ENCODE assay signal across 32 mouse cellular contexts in the genomic region with DNA sequence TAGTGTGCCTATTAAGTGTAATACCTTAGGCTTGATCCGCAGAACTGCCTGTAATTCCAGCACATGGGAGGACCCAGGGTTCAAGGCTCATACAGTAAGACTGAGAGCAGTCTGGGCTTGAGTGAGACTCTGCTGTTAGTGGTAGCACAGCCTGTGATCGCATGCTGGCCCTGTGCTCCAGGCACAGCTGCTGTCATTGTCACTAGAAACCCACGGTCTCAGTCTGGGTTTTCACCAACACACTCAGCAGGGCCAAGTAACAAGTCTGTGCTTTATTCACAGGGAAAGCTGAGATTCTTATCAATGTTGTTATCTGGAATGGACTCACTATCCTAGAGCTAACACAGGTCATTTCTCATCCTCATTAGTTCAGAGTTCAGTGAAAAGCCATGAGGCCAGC. TPM values are rescaled to one million over a fixed set of nuclear protein-coding genes. Genes with fewer than 3 reads are reported as not detected.
A peak's percentile ranks its signal among the peaks of the same experiment; 100 is the strongest.
DNase-seq lines count a peak whose midpoint lies in the region; ATAC-seq lines count a peak whose summit lies in the region.
"Had no signal": no experiment of that assay in that cellular context is flagged by ENCODE, and none has a peak within 500 bp of the region (broad histone marks: within the 10 kb centered on the region; RNA-seq: fewer than 3 reads in every experiment).

No protein-coding gene starts in this region.

- H3K4me3 ChIP-seq in forebrain, embryonic 11.5 days (ENCODE audit: low read depth, low read length), result no peak overlapping the region
- H3K4me3 ChIP-seq: embryonic facial prominence, embryonic 10.5 days; embryonic facial prominence, embryonic 13.5 days; erythroblast, embryonic 14.5 days; forebrain, embryonic 13.5 days; gastrocnemius, adult 2 months; hindbrain, embryonic 12.5 days; hindbrain, embryonic 15.5 days had no signal

- no peak overlapping the region for H3K4me2 ChIP-seq in forebrain, embryonic 11.5 days (ENCODE audit: low read depth, low read length, severe bottlenecking)
- H3K4me2 ChIP-seq: embryonic facial prominence, embryonic 13.5 days; forebrain, embryonic 13.5 days; heart, embryonic 11.5 days; hindbrain, embryonic 12.5 days; hindbrain, embryonic 15.5 days had no signal

- H3K27ac ChIP-seq in forebrain, embryonic 11.5 days (ENCODE audit: low read depth, low read length), result no peak overlapping the region
- H3K27ac ChIP-seq: embryonic facial prominence, embryonic 10.5 days; embryonic facial prominence, embryonic 13.5 days; forebrain, embryonic 13.5 days; gastrocnemius, adult 2 months; hindbrain, embryonic 12.5 days; hindbrain, embryonic 15.5 days had no signal

- no peaks in the 10 kb centered on the region for H3K27me3 ChIP-seq in forebrain, embryonic 11.5 days (ENCODE audit: control insufficient read depth, insufficient read depth, low read length)
- H3K27me3 ChIP-seq: embryonic facial prominence, embryonic 13.5 days; forebrain, embryonic 13.5 days; hindbrain, embryonic 12.5 days; hindbrain, embryonic 15.5 days had no signal

- peak; percentile 28 to 54 for DNase-seq in layer of hippocampus, adult 18-20 months (ENCODE audit: low spot score in 2 of 2)
- no peak for DNase-seq in layer of hippocampus, postnatal 25 days (ENCODE audit: extremely low spot score in 1 of 2, low spot score in 1 of 2)
- peak; percentile 39 for DNase-seq in brain, adult 2 months (ENCODE audit: low read depth, low spot score)
- DNase-seq in layer of hippocampus, adult 9-11 months, result peak; percentile 53
- DNase-seq in layer of hippocampus, postnatal 36 days, result peak; percentile 18 to 35
- no peak for DNase-seq in forebrain, embryonic 11.5 days (ENCODE audit: low spot score)
- no peak for DNase-seq in left cerebral cortex, adult 8-10 months (ENCODE audit: low spot score in 2 of 2)
- no peak for DNase-seq in adrenal gland, adult 18-20 months (ENCODE audit: low spot score in 2 of 2)
- DNase-seq: adrenal gland, postnatal 10 days; adrenal gland, postnatal 36 days; cerebellum, adult 11-12 months; cerebellum, adult 8-10 months; cerebellum, postnatal 10 days; cerebellum, postnatal 36 days; embryo, embryonic 11 days; gastrocnemius, adult 2 months; gastrocnemius, postnatal 14 days; heart, adult 11 months had no signal

- ATAC-seq in forebrain, embryonic 11.5 days (replicated peaks; ENCODE audit: low FRiP score), result no peak
- ATAC-seq: activated CD4-positive, CD25-positive, alpha-beta regulatory T cell, adult 4 months; CD4-positive, CD25-positive, alpha-beta regulatory T cell, adult 4 months; forebrain, embryonic 13.5 days; forebrain, embryonic 16.5 days had no signal

- H3K36me3 ChIP-seq in forebrain, embryonic 11.5 days (ENCODE audit: control insufficient read depth, insufficient read depth, low read length), result no peaks in the 10 kb centered on the region

- no peaks in the 10 kb centered on the region for H3K4me1 ChIP-seq in forebrain, embryonic 11.5 days (replicated peaks; ENCODE audit: control insufficient read depth, insufficient read depth, low read length)
- H3K4me1 ChIP-seq: embryonic facial prominence, embryonic 10.5 days; forebrain, embryonic 13.5 days; hindbrain, embryonic 12.5 days had no signal

- no peak overlapping the region for H3K9ac ChIP-seq in forebrain, embryonic 11.5 days (ENCODE audit: low read length)
- H3K9ac ChIP-seq: embryonic facial prominence, embryonic 13.5 days; forebrain, embryonic 13.5 days; hindbrain, embryonic 12.5 days; hindbrain, embryonic 15.5 days had no signal

- no peaks in the 10 kb centered on the region; the same call in 1 of the 2 replicates for H3K9me3 ChIP-seq in forebrain, embryonic 11.5 days (ENCODE audit: control insufficient read depth, low read length)
- H3K9me3 ChIP-seq: embryonic facial prominence, embryonic 10.5 days; embryonic facial prominence, embryonic 13.5 days; hindbrain, embryonic 12.5 days; hindbrain, embryonic 15.5 days had no signal

- WGBS in forebrain, embryonic 11.5 days, result 81% methylated on average over 3 of the region's 3 CpGs

RNA-seq across cellular contexts. Expression of a gene that starts 18.5 kb away (rescaled TPM):
- 10 to 100 TPM; 26.4 to 29.7 TPM for total RNA-seq in layer of hippocampus, adult 18-20 months (2021)
- total RNA-seq in layer of hippocampus, postnatal 25 days (2021), result 10 to 100 TPM; 29.0 to 34.0 TPM
- 10 to 100 TPM; 29.6 to 30.2 TPM for total RNA-seq in layer of hippocampus, postnatal 36 days (2021)
- polyA plus RNA-seq in forebrain, embryonic 11.5 days (2014; fragmentation: Nextera tagmentation; extraction: Ambion mirVana), result 59.2 and 59.7 TPM in 2 replicates
- total RNA-seq in left cerebral cortex, adult 8-10 months (2022), result 10 to 100 TPM; 31.1 to 37.2 (median 33.9) TPM
- 10 to 100 TPM; 40.8 to 53.7 TPM for total RNA-seq in adrenal gland, adult 18-20 months (2021)

RNA-seq across cellular contexts. Expression of a gene that starts 28.8 kb away (rescaled TPM):
- total RNA-seq in layer of hippocampus, adult 18-20 months (2021), result 100 to 1,000 TPM; 123 to 127 TPM
- total RNA-seq in layer of hippocampus, postnatal 25 days (2021), result 100 to 1,000 TPM; 124 to 135 TPM
- 100 to 1,000 TPM; 122 to 134 TPM for total RNA-seq in layer of hippocampus, postnatal 36 days (2021)
- polyA plus RNA-seq in forebrain, embryonic 11.5 days (2014; fragmentation: Nextera tagmentation; extraction: Ambion mirVana), result 140 and 154 TPM in 2 replicates
- 100 to 1,000 TPM; 113 to 131 (median 118) TPM for total RNA-seq in left cerebral cortex, adult 8-10 months (2022)
- 100 to 1,000 TPM; 181 to 213 TPM for total RNA-seq in adrenal gland, adult 18-20 months (2021)

RNA-seq across cellular contexts. Expression of a gene that starts 36.9 kb away (rescaled TPM):
- 100 to 1,000 TPM; 130 to 153 TPM for total RNA-seq in layer of hippocampus, adult 18-20 months (2021)
- total RNA-seq in layer of hippocampus, postnatal 25 days (2021), result 100 to 1,000 TPM; 128 to 145 TPM
- 100 to 1,000 TPM; 135 to 146 TPM for total RNA-seq in layer of hippocampus, postnatal 36 days (2021)
- 0.35 and 0.53 TPM in 2 replicates for polyA plus RNA-seq in forebrain, embryonic 11.5 days (2014; fragmentation: Nextera tagmentation; extraction: Ambion mirVana)
- total RNA-seq in left cerebral cortex, adult 8-10 months (2022), result 10 to 100 TPM; 72.7 to 86.4 (median 80.4) TPM
- total RNA-seq in adrenal gland, adult 18-20 months (2021), result 1,000 to 10,000 TPM; 1,249 to 2,641 TPM

RNA-seq across cellular contexts. Expression of a gene that starts 48.9 kb away (rescaled TPM):
- 1 to 10 TPM; 5.0 to 8.7 TPM for total RNA-seq in layer of hippocampus, adult 18-20 months (2021)
- total RNA-seq in layer of hippocampus, postnatal 25 days (2021), result 1 to 10 TPM; 5.3 to 9.0 TPM
- 1 to 10 TPM; 4.1 to 6.3 TPM for total RNA-seq in layer of hippocampus, postnatal 36 days (2021)
- polyA plus RNA-seq in forebrain, embryonic 11.5 days (2014; fragmentation: Nextera tagmentation; extraction: Ambion mirVana), result not detected in 2 replicates
- total RNA-seq in left cerebral cortex, adult 8-10 months (2022), result 1 to 10 TPM; 3.4 to 9.2 (median 4.9) TPM
- total RNA-seq in adrenal gland, adult 18-20 months (2021), result 10 to 100 TPM; 19.1 to 42.3 TPM
- total RNA-seq: hematopoietic stem cell, adult 5-6 weeks had no signal
- polyA plus RNA-seq: activated CD4-positive, CD25-positive, alpha-beta regulatory T cell, adult 4 months; C2C12; CD4-positive, CD25-positive, alpha-beta regulatory T cell, adult 4 months; embryonic facial prominence, embryonic 10.5 days; embryonic facial prominence, embryonic 13.5 days; forebrain, embryonic 13.5 days; forebrain, embryonic 16.5 days; heart, embryonic 11.5 days; heart, embryonic 14.5 days; heart, postnatal 0 days; hindbrain, embryonic 12.5 days; hindbrain, embryonic 15.5 days had no signal

RNA-seq across cellular contexts. Expression of a gene that starts 52.3 kb away (rescaled TPM):
- total RNA-seq in layer of hippocampus, adult 18-20 months (2021), result 100 to 1,000 TPM; 108 to 109 TPM
- 100 to 1,000 TPM; 101 to 117 TPM for total RNA-seq in layer of hippocampus, postnatal 25 days (2021)
- 100 to 1,000 TPM; 106 to 109 TPM for total RNA-seq in layer of hippocampus, postnatal 36 days (2021)
- polyA plus RNA-seq in forebrain, embryonic 11.5 days (2014; fragmentation: Nextera tagmentation; extraction: Ambion mirVana), result 134 and 142 TPM in 2 replicates
- total RNA-seq in left cerebral cortex, adult 8-10 months (2022), result 100 to 1,000 TPM; 152 to 159 (median 156) TPM
- total RNA-seq in adrenal gland, adult 18-20 months (2021), result 10 to 100 TPM; 43.1 to 44.2 TPM

Comparison
In these comparisons a context has a peak if more than half of its experiments do, and no peak if none do; other contexts are left out.
1. DNase-seq: peak in layer of hippocampus, adult 18-20 months (2 of 2), brain, adult 2 months (single experiment), layer of hippocampus, adult 9-11 months (single experiment) and layer of hippocampus, postnatal 36 days (2 of 2); none in layer of hippocampus, postnatal 25 days (0 of 2), forebrain, embryonic 11.5 days (single experiment), left cerebral cortex, adult 8-10 months (0 of 2) and adrenal gland, adult 18-20 months (0 of 2).
2. RNA of a gene that starts 36.9 kb away (total RNA-seq): 1,249 to 2,641 TPM in adrenal gland, adult 18-20 months; 130 to 153 TPM in layer of hippocampus, adult 18-20 months, 135 to 146 TPM in layer of hippocampus, postnatal 36 days, 128 to 145 TPM in layer of hippocampus, postnatal 25 days and 72.7 to 86.4 TPM in left cerebral cortex, adult 8-10 months; every median in the first group is over 4 times any median in the second.